Mouse (Mus musculus) macrophage (primary cell): ENCODE measurements around the gene Nop2. TPM values are rescaled to one million over a fixed set of nuclear protein-coding genes. Genes with fewer than 3 reads are reported as not detected.

Experiments used
- H3K27ac ChIP-seq: fragments of 350-480 bp; formaldehyde crosslinking; 2 replicates; pipeline ENCODE4 v1.9.0; 2021
- H3K36me3 ChIP-seq: fragments of 350-480 bp; formaldehyde crosslinking; 2 replicates; pipeline ENCODE4 v1.9.0; 2021; ENCODE audit errors: inconsistent target
- H3K4me3 ChIP-seq: fragments of 350-480 bp; formaldehyde crosslinking; 2 replicates; pipeline ENCODE4 v1.9.0; 2021; ENCODE audit errors: inconsistent target
- H3K79me2 ChIP-seq: fragments of 350-480 bp; formaldehyde crosslinking; 2 replicates; pipeline ENCODE4 v1.9.0; 2021; ENCODE audit errors: inconsistent target
- WGBS: methylation state at CpG from one replicate; pipeline ENCODE4 v1.1.7; 2026; ENCODE audit warnings: inconsistent platforms; ENCODE audit not compliant: missing documents; 5-methylcytosine and 5-hydroxymethylcytosine counted together
- polyA plus RNA-seq: library from polyadenylated mRNA; stranded (reverse); fragments of 250-400 nt; gene quantifications from 3 replicates; pipeline ENCODE4 v1.2.4, GENCODE M21; 2018; ENCODE audit warnings: inconsistent platforms
- total RNA-seq, 78 experiments: library from RNA; depleted of rRNA; stranded (reverse); fragments of 250-400 nt; gene quantifications; 1 replicate in 9 of 78; 2 replicates in 24 of 78; 3 replicates in 43 of 78; 4 replicates in 2 of 78; pipeline ENCODE4 v1.2.4; 2018; ENCODE audit warnings: inconsistent platforms in 56 of 78

The Nop2 gene
- 10 to 100 TPM; 13.1 to 74.0 (median 27.4) TPM for total RNA-seq (2018; cell fraction: chromatin; rRNA removed)
- 10 to 100 TPM; 10.6 to 23.4 (median 18.6) TPM for total RNA-seq (2018; cell fraction: cytosol; rRNA removed)
- total RNA-seq (2018; cell fraction: nucleus; rRNA removed), result 10 to 100 TPM; 10.7 to 60.1 (median 18.4) TPM
- 15.3 to 47.0 TPM (median 23.8 TPM) in 3 replicates for polyA plus RNA-seq

DNA sequence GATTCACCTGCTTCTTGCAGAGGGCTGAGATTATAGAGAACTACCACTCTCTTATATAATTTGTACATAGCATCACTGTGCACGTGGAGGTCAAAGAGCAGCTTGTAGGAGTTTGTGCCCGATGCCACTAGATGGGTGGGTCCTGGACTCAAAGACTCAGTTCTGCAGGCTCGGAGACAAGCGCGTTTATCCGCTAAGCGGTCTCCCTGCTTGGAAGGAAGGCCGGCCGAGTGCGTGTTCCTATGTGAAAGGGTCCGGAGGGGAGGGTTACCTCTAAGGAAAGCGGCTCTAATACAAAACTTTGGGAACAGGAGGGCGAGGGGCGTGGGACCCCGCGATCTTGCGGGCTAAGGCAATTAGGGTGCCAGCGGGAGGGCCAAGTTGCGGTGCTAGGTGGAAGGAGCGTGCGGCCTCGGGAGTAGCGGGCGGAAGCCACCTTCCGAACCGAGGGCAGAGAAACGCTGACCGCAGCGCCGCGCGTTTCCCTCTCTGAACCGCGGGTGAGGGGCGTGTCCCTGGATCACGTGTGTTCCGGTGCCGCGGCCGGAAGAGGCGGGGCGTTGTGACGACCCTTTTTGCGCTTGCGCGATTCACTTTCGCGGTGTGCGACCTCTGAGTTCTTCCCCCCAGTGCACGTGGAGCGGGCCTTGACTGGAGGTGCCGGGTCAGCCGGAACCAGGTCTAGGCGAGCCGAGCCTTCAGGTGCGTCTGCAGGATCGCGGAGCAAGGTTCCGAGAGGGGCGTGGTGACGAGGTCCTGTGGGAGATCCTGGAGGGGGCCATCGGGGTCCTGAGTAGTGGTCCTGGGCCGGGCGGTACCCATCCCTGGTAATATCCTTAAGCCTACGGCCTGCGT is at the start of gene Nop2:
Gene Nop2 (plus strand): TSS at position 608 of the 855 bp plus-strand sequence.
- 2% methylated on average over 66 of the region's 66 CpGs for WGBS
- Histone ChIP-seq H3K4me3 (peak within 1 kb of the TSS; percentile 92), H3K36me3 (peaks cover 39% of the 10 kb centered on the region), H3K79me2 (peaks cover 32% of the 10 kb centered on the region), H3K27ac (peak within 1 kb of the TSS; percentile 80)

DNA sequence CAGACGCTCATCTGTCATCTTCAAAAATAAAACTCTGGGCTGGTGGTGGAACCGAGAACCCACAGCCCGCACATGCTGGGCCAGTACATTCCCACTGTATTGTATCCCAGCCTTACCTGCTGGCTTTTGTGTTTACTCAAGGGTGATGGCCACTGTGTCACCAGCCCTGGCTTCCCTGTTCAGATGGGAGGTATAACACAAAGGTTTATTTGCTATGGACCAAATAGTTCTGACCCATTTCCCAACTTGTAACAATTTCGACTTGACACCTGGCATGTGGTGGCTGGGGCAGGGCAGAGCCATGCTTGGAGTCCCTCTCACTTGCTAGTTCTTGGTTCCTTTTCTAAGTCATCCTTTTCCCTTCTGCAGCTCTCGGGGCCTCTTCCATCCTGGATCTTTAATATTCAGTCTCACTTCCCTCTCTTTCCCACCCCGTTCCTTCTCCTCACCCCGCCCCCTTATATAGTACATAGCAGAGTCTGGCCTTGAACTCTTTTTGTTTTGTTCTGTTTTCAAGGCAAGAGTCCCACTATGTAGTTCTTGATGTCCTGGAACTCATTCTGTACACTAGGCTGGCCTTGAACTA is 48.8 kb upstream of the Nop2 start:
- Histone ChIP-seq H3K27ac (no peak overlapping the region), H3K4me3 (no peak overlapping the region), H3K36me3 (peaks cover 14% of the 10 kb centered on the region; the same call in 1 of the 2 replicates), H3K79me2 (peaks cover 32% of the 10 kb centered on the region; the same call in 1 of the 2 replicates)
- 67% methylated on average over 6 of the region's 7 CpGs for whole genome bisulfite sequencing

DNA sequence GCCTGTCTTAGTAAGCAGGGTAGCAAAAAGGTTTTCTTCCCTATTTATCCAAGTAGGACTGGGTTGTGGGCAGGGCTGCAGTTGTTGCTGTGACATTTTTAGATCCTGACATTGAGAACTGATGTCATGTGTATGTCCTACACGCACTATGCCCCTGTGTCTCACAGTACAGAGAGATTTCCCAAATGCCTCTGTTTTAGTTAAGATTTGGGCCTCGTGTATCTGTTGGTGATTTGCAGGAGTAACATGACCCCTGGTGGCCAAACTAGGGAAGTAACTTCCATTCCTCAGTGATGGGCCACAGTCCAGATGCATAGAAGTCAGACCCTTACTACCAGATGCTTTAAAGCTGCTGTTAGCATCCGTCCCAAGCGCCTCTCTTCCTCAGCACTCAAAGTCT is 47.3 kb upstream of the Nop2 start:
- 9% methylated on average over 4 of the region's 4 CpGs for WGBS
- Histone ChIP-seq H3K27ac (no peak overlapping the region), H3K4me3 (no peak overlapping the region), H3K36me3 (peaks cover 10% of the 10 kb centered on the region; the same call in 1 of the 2 replicates), H3K79me2 (peaks cover 17% of the 10 kb centered on the region; the same call in 1 of the 2 replicates)

DNA sequence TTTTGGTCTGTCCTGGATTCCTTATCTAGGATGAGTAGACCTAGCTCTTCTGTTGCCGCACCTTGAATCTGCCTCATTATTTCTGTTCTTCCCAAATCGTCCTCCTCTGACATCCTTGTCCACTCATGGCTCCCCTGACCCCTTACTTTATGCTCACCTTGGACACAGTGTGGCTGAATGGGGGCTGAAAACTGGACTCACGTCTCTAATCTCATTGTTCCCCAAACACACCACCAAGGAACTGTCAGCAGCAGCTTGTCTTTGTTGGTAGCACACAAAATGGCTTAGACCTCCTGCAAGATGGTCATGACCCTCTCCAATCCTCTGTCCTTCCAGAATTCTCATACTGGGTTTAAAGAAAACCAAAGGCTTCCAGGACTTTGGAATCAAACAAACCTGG is 43.8 kb upstream of the Nop2 start:
- Histone ChIP-seq H3K36me3 (no peaks in the 10 kb centered on the region), H3K4me3 (no peak overlapping the region), H3K27ac (no peak overlapping the region), H3K79me2 (no peaks in the 10 kb centered on the region)
- 100% methylated on average over 3 of the region's 3 CpGs for WGBS

DNA sequence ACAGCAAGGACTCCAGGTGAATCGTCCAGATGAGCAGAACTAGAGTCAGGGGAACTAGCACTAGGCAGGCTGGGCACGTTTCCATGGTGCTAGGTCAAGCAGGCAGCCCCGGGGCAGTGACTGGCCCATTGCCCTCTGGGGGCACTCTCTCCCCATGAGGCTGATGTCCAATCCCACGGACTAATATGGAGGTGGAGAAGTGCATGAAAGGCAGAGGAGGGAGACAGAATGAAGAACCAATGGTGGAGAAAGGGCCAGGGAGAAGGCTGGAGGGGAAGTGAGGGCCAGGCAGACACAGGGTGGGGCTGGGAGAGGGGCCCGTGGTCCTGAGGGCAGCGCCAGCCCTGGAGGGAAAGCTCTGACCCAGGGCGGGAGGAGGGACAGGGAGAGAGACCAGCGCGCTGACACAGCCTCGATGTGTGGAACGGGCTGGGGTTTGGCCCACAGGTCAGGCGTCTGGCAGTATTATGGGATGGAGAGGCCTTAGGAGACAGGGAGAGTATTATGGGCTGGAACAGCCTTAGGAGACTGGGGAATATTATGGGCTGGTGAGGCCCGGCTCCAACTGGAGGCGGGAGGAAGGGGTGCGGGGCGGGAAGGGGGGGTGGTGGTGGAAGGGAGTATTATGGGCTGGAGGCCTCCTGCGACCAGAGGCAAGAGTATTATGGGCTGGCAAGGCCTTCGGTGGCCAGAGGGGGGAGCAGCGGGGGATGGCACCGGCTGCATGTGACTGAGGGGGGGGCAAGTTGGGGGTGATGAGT is 43.0 kb upstream of the Nop2 start:
- Histone ChIP-seq H3K27ac (peak overlapping the region; percentile 40), H3K36me3 (no peaks in the 10 kb centered on the region), H3K4me3 (no peak overlapping the region), H3K79me2 (no peaks in the 10 kb centered on the region)
- 13% methylated on average over 15 of the region's 20 CpGs for WGBS

DNA sequence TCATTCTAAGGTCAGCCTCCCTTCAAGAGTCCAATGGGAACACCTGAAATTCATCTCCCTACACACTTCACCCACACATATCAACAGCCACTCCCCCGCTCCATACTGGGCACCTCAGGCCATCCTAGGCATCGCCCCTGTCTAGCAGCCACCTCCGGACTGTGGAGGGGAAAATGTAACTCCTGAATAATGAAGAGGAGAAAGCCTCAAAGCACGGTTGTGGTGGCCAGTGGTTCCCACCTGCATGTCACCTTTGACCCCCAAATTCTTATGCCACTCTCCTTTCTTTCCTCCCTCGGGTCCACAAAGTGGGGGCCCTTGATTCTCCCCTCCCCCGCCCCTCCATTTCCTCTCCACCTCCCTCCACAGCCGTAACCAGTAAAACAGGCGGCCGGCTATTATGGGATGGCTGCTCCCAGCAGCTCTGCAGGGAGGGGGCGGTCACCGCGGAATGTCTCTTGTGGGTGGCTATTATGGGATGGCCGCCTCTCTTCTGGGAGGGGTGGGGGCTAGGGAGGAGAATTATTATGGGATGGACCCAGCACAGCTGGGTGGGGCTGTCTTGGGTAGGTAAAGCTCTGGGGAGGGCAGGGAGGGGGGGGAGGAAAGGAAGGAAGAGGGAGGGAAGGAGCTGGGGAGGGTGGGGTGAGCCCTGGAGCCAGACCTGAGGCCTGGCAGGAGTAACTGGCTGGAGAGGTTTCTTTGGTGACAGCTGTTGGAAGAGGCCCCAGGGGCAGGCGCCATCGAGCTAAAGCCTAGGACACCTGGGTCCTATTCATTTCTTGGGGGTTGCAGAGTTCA is 42.0 kb upstream of the Nop2 start:
- H3K27ac ChIP-seq, result peak overlapping the region; percentile 40
- 22% methylated on average over 13 of the region's 15 CpGs for WGBS
- H3K4me3 ChIP-seq, result no peak overlapping the region

DNA sequence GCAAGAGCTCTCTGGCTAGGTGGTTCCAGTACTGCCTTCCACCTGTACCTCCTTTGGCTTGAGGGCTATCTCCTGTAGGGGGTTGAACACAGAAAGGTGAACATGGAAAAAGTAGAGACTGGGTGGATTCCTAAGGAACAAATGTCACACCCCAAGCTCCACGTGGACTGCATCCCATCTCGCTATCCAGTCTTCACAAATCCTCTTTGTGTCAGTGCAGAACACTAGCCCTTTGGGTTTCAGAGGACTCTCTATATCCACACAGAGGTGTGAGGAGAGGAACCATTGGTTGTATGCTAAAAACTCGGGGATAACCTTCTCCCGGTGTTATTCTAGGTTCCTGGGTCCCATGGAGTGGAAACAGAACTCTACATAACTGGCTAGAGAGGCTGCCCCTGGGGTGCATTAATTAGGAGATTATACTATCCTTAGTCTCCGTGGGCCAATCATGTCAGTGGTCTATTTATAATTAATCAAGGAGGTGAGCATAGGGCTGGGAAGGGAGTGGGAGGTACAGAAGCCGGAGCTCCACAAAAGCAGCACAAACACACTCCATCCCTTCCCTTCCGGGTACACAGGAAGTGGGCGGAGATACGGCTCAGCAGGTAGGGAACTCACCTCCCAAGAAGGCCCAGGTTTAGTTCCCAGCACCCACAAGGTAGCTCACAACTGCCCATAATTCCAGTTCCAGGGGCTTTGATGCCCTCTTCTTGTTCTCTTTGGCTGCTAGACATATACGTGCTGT is 41.2 kb upstream of the Nop2 start:
- Histone ChIP-seq H3K36me3 (no peaks in the 10 kb centered on the region), H3K4me3 (no peak overlapping the region), H3K79me2 (no peaks in the 10 kb centered on the region), H3K27ac (no peak overlapping the region)
- 63% methylated on average over 10 of the region's 10 CpGs for WGBS

More for the DNA sequence above, 42.0 kb upstream of the Nop2 start:
- no peaks in the 10 kb centered on the region for H3K79me2 ChIP-seq
- no peaks in the 10 kb centered on the region for H3K36me3 ChIP-seq

DNA sequence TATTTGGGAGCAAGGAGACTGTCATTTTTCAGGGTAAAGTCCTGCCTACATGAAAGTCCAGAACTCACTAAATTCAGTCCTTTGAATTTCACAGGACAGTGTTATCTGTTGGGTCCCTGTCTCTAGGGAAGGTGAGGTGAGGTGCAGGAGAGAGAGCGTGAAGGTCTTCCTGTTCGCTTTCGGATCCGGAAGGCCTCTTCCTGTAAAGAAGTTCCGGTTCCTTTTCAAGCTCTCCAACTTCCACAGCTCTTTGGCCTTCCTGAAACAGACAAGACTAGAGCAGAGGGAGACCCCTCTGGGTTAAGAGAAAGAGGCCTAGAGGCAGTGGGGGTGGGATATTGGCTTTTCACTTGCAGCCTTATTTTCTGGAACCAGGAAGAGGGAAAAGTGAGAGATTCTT is 39.3 kb upstream of the Nop2 start:
- 16% methylated on average over 5 of the region's 5 CpGs for WGBS
- peak overlapping the region; percentile 35 for H3K27ac ChIP-seq
- no peaks in the 10 kb centered on the region for H3K36me3 ChIP-seq
- no peak overlapping the region for H3K4me3 ChIP-seq
- peaks cover 8% of the 10 kb centered on the region for H3K79me2 ChIP-seq

DNA sequence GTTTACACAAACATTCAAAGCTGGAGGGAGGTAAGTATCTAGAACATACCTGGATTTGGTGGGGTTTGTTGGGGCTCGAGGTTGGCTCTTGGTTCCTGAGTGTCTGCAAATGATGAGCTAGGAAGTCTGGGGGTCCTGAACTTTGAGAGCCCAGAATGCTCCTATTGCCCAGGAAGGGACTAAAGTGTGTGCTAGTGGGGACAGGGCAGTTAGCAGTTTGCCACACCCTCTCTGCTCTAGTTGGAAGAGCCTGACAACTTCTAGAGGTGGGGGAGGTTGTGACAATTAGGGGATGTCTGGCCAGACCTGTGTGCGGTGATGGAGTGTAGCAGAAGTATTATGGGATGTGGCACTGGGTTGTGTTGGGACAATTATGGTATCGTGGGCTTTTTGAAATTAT is 36.9 kb upstream of the Nop2 start:
- H3K27ac ChIP-seq, result no peak overlapping the region
- H3K79me2 ChIP-seq, result peaks cover 32% of the 10 kb centered on the region
- 37% methylated on average over 3 of the region's 3 CpGs for WGBS

DNA sequence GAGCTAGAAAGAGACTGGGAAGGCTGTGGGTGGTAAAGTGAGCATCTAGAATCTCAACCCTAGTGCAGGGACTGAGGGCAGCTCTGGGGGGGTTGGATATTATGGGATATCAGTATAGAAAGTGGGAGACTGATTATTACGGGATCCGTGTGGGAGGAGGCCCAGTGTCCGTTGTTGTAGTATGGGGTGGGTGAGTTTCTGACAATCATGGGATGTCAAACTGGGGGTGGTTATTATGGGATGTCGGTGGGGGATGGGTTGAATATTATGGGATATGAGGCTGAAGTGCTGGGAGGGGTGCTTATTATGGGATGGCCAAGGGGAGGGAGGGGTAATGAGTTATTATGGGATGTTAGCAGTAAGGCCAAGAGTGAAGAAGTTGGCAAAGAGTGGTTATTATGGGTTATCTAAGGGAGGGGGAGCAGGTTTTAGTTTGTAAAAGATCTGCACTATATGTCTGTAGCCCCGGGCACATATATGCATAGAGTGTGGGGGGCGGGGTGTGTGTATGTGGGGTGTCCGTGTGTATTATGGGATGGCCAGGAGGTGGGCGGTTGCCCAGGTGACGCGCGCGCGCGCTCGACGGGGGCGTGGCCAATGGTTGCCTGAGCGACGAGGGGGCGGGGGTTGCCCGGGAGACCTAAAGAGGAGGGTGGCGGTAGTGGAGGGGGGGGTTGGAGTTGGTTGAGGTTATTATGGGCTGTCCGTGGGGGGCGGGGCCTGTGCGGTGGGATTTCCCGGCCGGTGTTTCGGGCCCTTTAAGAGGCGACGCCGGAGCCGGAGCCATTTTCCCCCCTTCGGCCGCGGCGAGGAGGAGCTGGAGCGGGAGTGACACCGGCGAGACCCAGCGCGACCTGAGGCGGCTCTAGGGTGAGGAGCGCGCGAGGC is 36.1 kb upstream of the Nop2 start, which contains the start of gene Chd4:
Gene Chd4 (plus strand): TSS at position 591 of the 888 bp plus-strand sequence.
- H3K4me3 ChIP-seq, result peak within 1 kb of the TSS; percentile 69
- peaks cover 40% of the 10 kb centered on the region for H3K79me2 ChIP-seq
- H3K36me3 ChIP-seq, result peaks cover 7% of the 10 kb centered on the region
- WGBS, result 2% methylated on average over 40 of the region's 45 CpGs
- peak within 1 kb of the TSS; percentile 54 for H3K27ac ChIP-seq

More for the DNA sequence above, 36.9 kb upstream of the Nop2 start:
- Histone ChIP-seq H3K36me3 (no peaks in the 10 kb centered on the region), H3K4me3 (no peak overlapping the region)

DNA sequence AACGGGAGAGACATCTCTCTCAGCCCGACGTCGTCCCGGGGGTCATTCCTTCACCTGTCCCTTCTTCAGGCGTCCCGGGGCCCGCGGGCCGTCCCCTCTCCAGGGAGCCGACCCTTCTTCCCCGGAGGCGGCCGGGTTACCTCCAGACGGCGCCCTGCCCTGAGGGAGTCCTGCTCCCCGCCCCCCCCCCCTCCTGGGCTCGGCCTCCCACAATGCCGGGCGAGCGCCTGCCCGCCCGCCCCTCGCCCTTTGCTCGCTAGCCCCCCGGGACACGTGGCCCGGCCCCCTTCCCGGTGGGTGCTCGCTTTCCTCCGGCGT is 35.5 kb upstream of the Nop2 start:
- 6% methylated on average over 11 of the region's 32 CpGs for WGBS

DNA sequence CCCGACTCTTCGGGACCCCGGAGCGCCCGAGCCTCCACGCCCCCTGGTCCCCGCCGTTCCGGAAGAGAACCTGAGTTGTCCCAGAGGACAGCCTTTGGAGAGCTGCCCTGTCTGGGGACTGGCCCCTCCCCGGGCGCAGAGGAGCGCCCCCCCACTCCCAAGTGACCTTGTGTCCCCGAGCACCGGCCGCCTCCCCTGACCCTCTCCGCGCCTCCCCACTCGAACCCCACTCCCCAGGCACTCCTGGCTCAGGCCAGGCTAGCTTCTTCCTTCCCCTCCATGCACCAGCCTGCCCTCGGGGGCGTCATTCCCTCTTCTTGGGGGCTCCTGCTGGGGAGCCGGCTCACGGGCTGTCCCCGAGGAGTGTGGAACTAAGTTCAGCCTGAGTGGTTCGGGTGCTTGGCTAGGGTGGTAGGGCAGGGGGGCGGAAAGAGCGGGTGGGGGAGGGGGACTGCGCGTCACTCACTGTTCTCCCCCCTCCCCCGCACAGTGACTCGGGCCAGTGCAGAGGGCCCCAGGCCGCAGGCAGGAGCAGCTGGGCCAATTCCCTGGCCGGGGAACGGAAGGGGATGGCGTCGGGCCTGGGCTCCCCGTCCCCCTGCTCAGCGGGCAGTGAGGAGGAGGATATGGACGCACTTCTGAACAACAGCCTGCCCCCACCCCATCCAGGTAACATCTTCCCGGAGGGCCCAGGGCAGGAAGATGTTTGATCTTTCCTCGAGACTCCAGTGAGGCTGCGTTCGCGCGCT is 34.9 kb upstream of the Nop2 start:
- Histone ChIP-seq H3K27ac (peak overlapping the region; percentile 54), H3K36me3 (peaks cover 18% of the 10 kb centered on the region), H3K79me2 (peaks cover 52% of the 10 kb centered on the region), H3K4me3 (peak overlapping the region; percentile 69)
- WGBS, result 2% methylated on average over 29 of the region's 44 CpGs

More for the DNA sequence above, 35.5 kb upstream of the Nop2 start:
- Histone ChIP-seq H3K27ac (no peak overlapping the region), H3K4me3 (peak overlapping the region; percentile 69), H3K79me2 (peaks cover 46% of the 10 kb centered on the region), H3K36me3 (peaks cover 13% of the 10 kb centered on the region)
